Mouse (Mus musculus) limb, embryonic 14.5 days (tissue): ENCODE measurements around the gene Cd7. TPM values are rescaled to one million over a fixed set of nuclear protein-coding genes. Genes with fewer than 3 reads are reported as not detected.

ENCODE experiments used
- ATAC-seq: fragments of 200-750 bp; cut with Nextera tagmentation; 2 replicates; pipeline ENCODE4 v1.8.0; 2017; ENCODE audit warnings: low read depth, moderate number of reproducible peaks, moderate TSS enrichment; ENCODE audit not compliant: low FRiP score
- DNase-seq: peaks from one replicate; pipeline ENCODE4 v3.0.0-alpha.2; 2015; ENCODE audit warnings: low spot score
- H3K27ac ChIP-seq: fragments of 300-500 bp; sonication (generic); replicated peaks from 2 replicates; pipeline ENCODE4 v1.5.1; 2014; ENCODE audit warnings: low read depth, mild to moderate bottlenecking, low read length, moderate library complexity, mixed read lengths
- H3K27me3 ChIP-seq: fragments of 300-500 bp; sonication (generic); 2 replicates; pipeline ENCODE4 v1.6.1; 2014; ENCODE audit warnings: low read length, mixed read lengths; ENCODE audit not compliant: control insufficient read depth, insufficient read depth
- H3K36me3 ChIP-seq: fragments of 300-500 bp; sonication (generic); 2 replicates; pipeline ENCODE4 v1.6.1; 2014; ENCODE audit warnings: mild to moderate bottlenecking, low read length, moderate library complexity, mixed read lengths; ENCODE audit not compliant: control insufficient read depth, insufficient read depth
- H3K4me1 ChIP-seq: fragments of 300-500 bp; sonication (generic); 2 replicates; pipeline ENCODE4 v1.6.1; 2014; ENCODE audit warnings: antibody characterized with exemption, low read length, mixed read lengths; ENCODE audit not compliant: control insufficient read depth, insufficient read depth
- H3K4me2 ChIP-seq: fragments of 300-500 bp; sonication (generic); replicated peaks from 2 replicates; pipeline ENCODE4 v1.6.1; 2014; ENCODE audit warnings: low read depth, mild to moderate bottlenecking, low read length, moderate library complexity; ENCODE audit not compliant: severe bottlenecking
- H3K4me3 ChIP-seq: fragments of 300-500 bp; sonication (generic); replicated peaks from 2 replicates; pipeline ENCODE4 v1.5.1; 2014; ENCODE audit warnings: low read length
- H3K9ac ChIP-seq: fragments of 300-500 bp; sonication (generic); 2 replicates; pipeline ENCODE4 v1.6.1; 2014; ENCODE audit warnings: mild to moderate bottlenecking, low read depth, low read length, moderate library complexity; ENCODE audit not compliant: severe bottlenecking
- H3K9me3 ChIP-seq: fragments of 300-500 bp; sonication (generic); 2 replicates; pipeline ENCODE4 v1.6.1; 2016; ENCODE audit warnings: low read length; ENCODE audit not compliant: control insufficient read depth
- POLR2A ChIP-seq: fragments of 200-500 bp; IDR thresholded peaks from 2 replicates; pipeline ENCODE4 v1.8.0; 2012; ENCODE audit warnings: inconsistent platforms, mild to moderate bottlenecking, moderate library complexity, borderline replicate concordance; ENCODE audit not compliant: insufficient read depth, insufficient read length; ENCODE audit errors: extremely low read depth
- WGBS: fragments of 180-500 bp; shearing (Covaris S2); extraction: QIAGEN DNeasy Blood & Tissue Kit; methylation state at CpG from one replicate; pipeline ENCODE4 v1.1.7; 2014; 5-methylcytosine and 5-hydroxymethylcytosine counted together
- polyA plus RNA-seq, 2 experiments: library from polyadenylated mRNA; depleted of rRNA in 1 of 2; stranded (reverse) in 1 of 2; unstranded in 1 of 2; fragments of >200 nt; fragmentation: Nextera tagmentation in 1 of 2; extraction: Ambion mirVana in 1 of 2; gene quantifications; 2 replicates each; pipeline versions ENCODE4 v1.2.1 to v1.2.3; 2012 to 2014

The Cd7 gene
- polyA plus RNA-seq, 2 experiments = 0.19 to 0.36 TPM

- Histone ChIP-seq H3K4me2 (no peak overlapping the region), H3K4me3 (no peak overlapping the region), H3K9ac (no peak overlapping the region), H3K36me3 (no peaks in the 10 kb centered on the region), H3K4me1 (no peaks in the 10 kb centered on the region), H3K27ac (no peak overlapping the region), H3K27me3 (no peaks in the 10 kb centered on the region), H3K9me3 (no peaks in the 10 kb centered on the region)
- 68% methylated on average over 6 of the region's 6 CpGs for WGBS
- ATAC-seq (no peak), DNase-seq (no peak)
- no peak for TF ChIP-seq POLR2A
Observed at GRCm38 (mm10) chr11:121024163-121024562, 15.1 kb downstream of the Cd7 start.

GRCm38 (mm10) chr11:121019501-121019900, 19.7 kb downstream of the Cd7 start:
- Histone ChIP-seq H3K27me3 (no peaks in the 10 kb centered on the region), H3K4me1 (no peaks in the 10 kb centered on the region), H3K36me3 (no peaks in the 10 kb centered on the region), H3K9me3 (no peaks in the 10 kb centered on the region), H3K4me2 (no peak overlapping the region), H3K4me3 (no peak overlapping the region), H3K27ac (no peak overlapping the region), H3K9ac (no peak overlapping the region)
- DNase-seq = no peak
- no peak for ATAC-seq
- no peak for TF ChIP-seq POLR2A
- WGBS = 83% methylated on average over 5 of the region's 5 CpGs

GRCm38 (mm10) chr11:121017703-121018102, 21.5 kb downstream of the Cd7 start:
- no peak for TF ChIP-seq POLR2A
- no peak overlapping the region for H3K27ac ChIP-seq
- H3K4me1 ChIP-seq = no peaks in the 10 kb centered on the region
- 31% methylated on average over 3 of the region's 3 CpGs for WGBS
- H3K9ac ChIP-seq = no peak overlapping the region
- DNase-seq (peak; percentile 67), ATAC-seq (peak; percentile 68; the same call in 1 of the 2 replicates)
- no peaks in the 10 kb centered on the region for H3K27me3 ChIP-seq
- H3K4me3 ChIP-seq = no peak overlapping the region
- H3K4me2 ChIP-seq = no peak overlapping the region
- H3K9me3 ChIP-seq = no peaks in the 10 kb centered on the region
- H3K36me3 ChIP-seq = no peaks in the 10 kb centered on the region

- no peak for ATAC-seq
- no peak for TF ChIP-seq POLR2A
- H3K4me3 ChIP-seq = no peak overlapping the region
- no peaks in the 10 kb centered on the region for H3K27me3 ChIP-seq
- H3K4me2 ChIP-seq = no peak overlapping the region
- DNase-seq = no peak
- no peak overlapping the region for H3K27ac ChIP-seq
- no peaks in the 10 kb centered on the region for H3K4me1 ChIP-seq
- no peaks in the 10 kb centered on the region for H3K9me3 ChIP-seq
- WGBS = 50% methylated on average over 6 of the region's 6 CpGs
- H3K36me3 ChIP-seq = no peaks in the 10 kb centered on the region
- H3K9ac ChIP-seq = no peak overlapping the region
Observed at GRCm38 (mm10) chr11:121015472-121015871, 23.7 kb downstream of the Cd7 start.

- Histone ChIP-seq H3K9ac (0 out of 2 replicates have a peak overlapping the region, but pooled peaks have one; percentile 9), H3K4me1 (no peaks in the 10 kb centered on the region), H3K4me3 (0 out of 2 replicates have a peak overlapping the region, but pooled peaks have one; percentile 3), H3K36me3 (no peaks in the 10 kb centered on the region), H3K27me3 (no peaks in the 10 kb centered on the region), H3K27ac (no peak overlapping the region), H3K9me3 (no peaks in the 10 kb centered on the region), H3K4me2 (peak overlapping the region; percentile 11)
- 51% methylated on average over 19 of the region's 19 CpGs for WGBS
- TF ChIP-seq POLR2A = no peak
- peak; percentile 32 for DNase-seq
- ATAC-seq = no peak
Observed at GRCm38 (mm10) chr11:121014896-121015300, 24.3 kb downstream of the Cd7 start.

GRCm38 (mm10) chr11:121013656-121014055, 25.6 kb downstream of the Cd7 start:
- Histone ChIP-seq H3K4me3 (no peak overlapping the region), H3K9ac (no peak overlapping the region), H3K27ac (no peak overlapping the region), H3K27me3 (no peaks in the 10 kb centered on the region), H3K4me2 (no peak overlapping the region), H3K4me1 (no peaks in the 10 kb centered on the region), H3K9me3 (no peaks in the 10 kb centered on the region), H3K36me3 (no peaks in the 10 kb centered on the region)
- DNase-seq (no peak), ATAC-seq (no peak)
- 78% methylated on average over 7 of the region's 7 CpGs for WGBS
- TF ChIP-seq POLR2A = no peak
